1 mouse cellular context compared by ENCODE assay signal in the genomic region with DNA sequence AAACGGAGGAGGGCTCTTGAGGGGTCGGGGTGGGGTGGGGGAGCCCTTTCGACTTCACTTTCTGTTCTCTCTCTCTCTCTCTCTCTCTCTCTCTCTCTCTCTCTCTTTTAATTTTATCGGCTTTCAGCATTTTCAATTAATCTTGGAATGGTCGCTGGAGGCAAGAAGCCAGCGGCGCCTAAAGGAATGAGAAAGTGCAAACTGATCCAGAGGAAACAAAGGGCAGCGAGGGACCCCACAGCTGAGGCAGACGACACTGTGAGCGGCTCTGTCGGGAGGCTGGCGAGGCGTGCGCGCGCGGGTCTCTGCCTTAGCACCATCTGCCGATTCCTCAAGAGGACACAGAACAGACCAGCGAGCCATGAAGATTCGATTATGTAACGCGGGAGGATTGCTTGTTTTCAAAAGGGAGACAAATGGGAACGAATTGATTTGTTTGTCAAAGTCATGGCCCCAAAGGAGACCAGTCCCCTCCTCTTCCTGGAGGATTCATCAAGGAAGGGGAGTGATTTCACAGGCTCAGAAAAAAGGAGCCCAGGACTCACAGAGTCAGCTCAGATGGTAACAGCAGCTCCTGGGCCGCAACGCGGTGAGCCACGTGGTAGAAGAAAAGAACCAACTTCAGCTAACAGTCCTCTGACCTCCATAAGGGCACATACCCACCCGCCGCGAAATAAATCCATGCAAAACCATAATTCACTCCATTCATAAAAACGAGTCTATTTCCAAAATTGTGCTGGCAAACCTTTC.
TF ChIP-seq lines count a peak whose summit lies in the region.

No protein-coding gene starts in this region.

TF ChIP-seq in MEL, 35 proteins besides CTCF, POLR2A, EP300 and RAD21 (continued from another document):
- 0 out of 2 replicates have a peak, but pooled peaks have one; percentile 15 for TF ChIP-seq NRF1 (IDR thresholded peaks at IDR 0.05; ENCODE audit: insufficient read depth, low read depth, low read length, poor library complexity, severe bottlenecking)
